Mouse (Mus musculus): ENCODE results near the gene Cd59b. TPM values are rescaled to one million over a fixed set of nuclear protein-coding genes. Genes with fewer than 3 reads are reported as not detected.

The Cd59b gene
- 4.6 and 4.7 TPM in 2 replicates for polyA plus RNA-seq (2012; rRNA removed)

DNA sequence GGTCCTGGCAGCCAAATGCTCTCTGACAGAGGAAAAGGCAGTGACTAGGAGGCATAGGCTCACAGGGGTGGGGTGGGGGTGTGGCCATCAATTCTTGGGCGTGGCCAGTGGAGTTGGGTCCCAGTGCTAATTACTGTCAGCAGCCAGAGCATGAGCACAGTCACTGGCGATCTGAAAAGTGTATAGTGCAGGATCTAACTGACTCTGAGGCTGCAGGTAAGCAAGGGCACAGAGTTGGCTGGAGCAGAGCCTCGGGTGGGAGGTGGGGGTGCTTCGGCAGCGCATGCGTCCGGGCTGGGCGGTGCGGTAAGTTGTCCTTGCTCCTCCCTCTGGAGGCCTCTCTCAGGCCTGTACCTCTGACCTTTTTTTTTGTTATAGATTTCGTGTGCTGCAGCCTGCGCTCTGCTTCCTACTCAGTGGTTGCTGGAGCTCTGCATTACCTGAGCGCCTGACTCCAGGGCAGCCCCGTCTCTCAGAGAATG is at the start of gene Cd59b:
TSS of gene Cd59b (plus strand) at position 146 of the 482 bp plus-strand sequence.

DNA sequence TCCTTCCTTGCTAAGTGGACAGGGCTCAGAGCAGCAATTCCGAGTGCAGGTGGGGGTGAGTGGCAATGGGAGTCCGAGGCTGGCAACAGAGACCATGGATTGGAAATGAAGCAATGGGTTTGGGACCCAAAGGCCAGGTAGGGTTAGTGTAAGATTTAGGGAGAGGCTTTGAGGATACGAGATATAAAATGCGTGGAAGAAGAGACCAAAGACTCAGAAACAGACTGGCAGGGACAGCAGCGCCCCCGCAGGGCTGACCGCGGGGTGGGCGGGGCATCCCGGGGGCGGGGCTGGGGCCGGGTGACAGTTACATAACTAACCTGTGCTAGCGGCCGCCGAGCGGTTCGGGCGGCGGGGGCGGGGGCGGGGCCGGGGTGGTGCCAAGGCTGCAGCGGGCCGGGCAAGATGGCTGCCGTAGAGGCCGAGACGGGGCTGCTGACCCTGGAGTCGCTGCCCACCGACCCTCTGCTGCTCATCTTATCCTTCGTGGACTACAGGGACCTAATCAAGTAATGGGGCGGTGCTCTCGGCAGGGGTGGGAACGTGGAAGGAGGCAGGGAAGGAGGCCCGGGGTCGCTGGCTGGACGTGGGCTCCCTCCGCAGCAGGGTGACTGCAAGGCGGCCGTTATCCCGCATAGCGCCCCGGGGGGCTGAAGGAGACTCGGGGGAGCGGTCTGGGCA is 42.1 kb upstream of the Cd59b start, which contains the start of gene Fbxo3:
TSS of gene Fbxo3 (plus strand) at position 264 of the 681 bp plus-strand sequence.

DNA sequence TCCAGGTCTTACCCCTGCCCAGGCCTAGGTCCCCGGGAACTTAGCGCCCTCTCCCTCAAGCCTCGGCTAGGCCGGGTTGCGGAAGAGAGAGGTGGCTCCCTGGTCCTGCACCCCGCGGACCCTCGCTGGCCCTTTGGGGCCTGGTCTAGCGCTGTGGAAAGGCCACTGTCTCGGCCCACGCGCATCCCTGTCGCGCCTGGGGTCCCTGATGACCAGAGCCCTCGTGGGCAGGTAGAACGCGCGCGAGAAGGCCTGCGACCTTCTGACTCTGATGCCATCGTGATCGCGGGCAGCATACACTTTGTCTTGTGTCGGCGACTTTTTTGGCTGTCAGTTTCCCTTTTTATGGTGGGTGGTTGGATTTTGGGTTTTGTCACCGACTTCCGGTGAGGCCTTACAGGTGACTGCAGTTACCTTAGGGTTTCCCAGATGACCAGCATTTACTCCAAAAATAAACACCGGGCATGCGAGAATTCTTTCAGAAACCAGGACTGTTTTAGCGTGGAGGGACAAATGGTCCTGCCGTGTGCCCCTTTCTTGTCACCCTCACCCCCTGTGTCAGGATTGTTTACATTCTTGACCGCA is 41.4 kb upstream of the Cd59b start, which contains the start of gene 4931422A03Rik:
TSS of gene 4931422A03Rik (minus strand) at position 223 of the 585 bp plus-strand sequence.

DNA sequence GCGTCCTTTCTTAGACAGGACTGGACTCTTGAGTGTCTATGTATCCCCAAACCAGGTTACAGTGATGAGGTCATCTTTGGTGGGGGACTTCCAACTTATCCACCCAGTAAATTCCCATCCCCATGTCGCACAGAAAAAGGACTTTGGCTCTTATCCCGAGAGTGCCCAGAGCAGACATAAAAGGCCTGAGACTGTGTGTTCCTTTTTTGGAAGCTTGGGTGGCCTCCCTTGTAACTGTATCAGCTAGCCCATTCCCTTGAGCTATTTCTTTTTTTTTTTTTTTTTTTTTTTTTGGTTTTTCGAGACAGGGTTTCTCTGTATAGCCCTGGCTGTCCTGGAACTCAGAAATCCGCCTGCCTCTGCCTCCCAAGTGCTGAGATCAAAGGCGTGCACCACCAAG is 4.1 kb upstream of the Cd59b start, which contains the start of gene Gm10912:
TSS of gene Gm10912 (plus strand) at position 301 of the 400 bp plus-strand sequence.

DNA sequence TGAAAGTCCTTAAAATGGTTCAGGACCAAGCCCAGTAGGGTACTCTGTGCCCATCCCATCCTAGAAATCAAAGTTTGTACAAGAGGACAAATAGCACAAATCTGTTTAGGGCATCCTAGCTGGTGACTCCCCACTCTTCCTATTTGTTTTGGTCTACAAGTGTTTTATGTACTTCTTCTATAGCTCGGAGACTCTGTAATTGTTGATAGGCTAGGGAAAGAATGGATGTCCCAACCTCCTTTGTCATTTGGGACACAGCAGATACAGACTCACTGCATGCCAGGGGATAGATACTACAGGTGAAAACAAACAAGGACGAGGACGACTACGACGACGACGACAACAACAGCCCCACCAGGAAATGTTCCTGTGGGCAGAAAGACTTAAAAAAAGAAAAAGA is 1.2 kb upstream of the Cd59b start, which contains the start of gene Gm10799:
TSS of gene Gm10799 (minus strand) at position 101 of the 400 bp plus-strand sequence.

DNA sequence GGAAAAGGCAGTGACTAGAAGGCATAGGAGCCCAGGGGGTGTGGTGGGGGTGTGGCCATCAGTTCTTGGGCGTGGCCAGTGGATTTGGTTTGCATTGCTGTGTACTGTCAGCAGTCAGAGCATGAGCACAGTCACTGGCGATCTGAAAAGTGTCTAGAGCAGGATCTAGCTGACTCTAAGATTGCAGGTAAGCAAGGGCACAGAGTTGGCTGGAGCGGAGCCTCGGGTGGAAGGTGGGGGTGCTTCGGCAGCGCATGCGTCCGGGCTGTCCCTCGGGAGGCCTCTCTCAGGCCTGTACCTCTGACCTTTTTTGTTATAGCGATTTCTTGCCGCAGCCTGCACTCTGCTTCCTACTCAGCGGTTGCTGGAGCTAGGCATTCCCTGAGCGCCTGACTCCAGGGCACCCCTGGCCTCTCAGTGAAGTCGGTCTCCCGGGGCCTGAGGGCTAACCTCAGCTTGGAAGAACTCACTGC is 26.1 kb downstream of the Cd59b start, which contains the start of gene Cd59a:
TSS of gene Cd59a (plus strand) at position 61 of the 473 bp plus-strand sequence.

DNA sequence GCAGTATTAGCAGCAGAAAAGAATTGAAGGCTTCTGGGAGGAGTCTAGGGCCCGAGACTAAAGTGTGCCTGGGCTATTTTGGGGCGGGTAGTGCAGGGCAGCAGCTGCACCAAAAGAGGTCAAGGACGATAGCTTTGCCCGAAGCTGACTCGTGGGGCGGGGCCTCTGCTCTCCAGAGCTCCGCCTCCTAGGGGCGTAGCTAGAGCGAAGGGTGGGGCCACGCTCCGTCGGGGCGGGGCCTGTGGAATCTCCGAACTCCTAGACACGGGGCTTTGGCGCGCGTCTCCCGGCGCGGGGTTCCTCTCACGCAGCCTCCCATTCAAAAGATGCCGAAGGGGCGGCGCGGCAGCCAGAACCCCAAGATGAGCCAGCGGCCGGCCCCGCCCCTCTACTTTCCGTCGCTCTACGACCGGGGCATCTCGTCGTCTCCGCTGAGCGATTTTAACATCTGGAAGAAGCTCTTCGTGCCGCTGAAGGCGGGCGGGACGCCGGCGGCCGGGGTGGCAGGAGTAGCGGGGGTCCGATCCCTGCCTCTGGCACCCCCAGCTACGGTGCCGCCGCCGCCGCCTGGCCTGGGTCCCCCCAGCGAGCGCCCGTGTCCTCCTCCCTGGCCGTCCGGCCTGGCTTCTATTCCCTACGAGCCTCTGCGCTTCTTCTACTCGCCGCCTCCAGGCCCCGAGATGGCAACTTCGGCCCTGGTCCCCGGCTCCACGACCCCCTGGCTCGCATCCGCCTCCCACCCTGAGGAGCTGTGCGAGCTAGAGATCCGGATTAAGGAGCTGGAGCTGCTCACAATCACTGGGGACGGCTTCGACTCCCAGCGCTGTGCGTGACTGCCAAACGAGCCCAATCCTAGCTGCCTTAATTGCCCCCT is 53.1 kb downstream of the Cd59b start, which contains the start of gene A930018P22Rik:
TSS of gene A930018P22Rik (plus strand) at position 265 of the 874 bp plus-strand sequence.

Other genes starting within 250 kb of the Cd59b start
- gene Lmo2, start 111.9 kb upstream of the Cd59b start, polyA plus RNA-seq (2012; rRNA removed), result 72.3 and 76.6 TPM in 2 replicates
- 29.6 and 30.0 TPM in 2 replicates for gene Fbxo3, start 42.1 kb upstream of the Cd59b start, polyA plus RNA-seq (2012; rRNA removed)
- 0.16 TPM in 1 of 2 replicates, not detected in the other for gene 4931422A03Rik, start 41.5 kb upstream of the Cd59b start, polyA plus RNA-seq (2012; rRNA removed)
- 0.04 and 0.07 TPM in 2 replicates for gene Gm10912, start 4.0 kb upstream of the Cd59b start, polyA plus RNA-seq (2012; rRNA removed)
- gene Gm10799, start 1.3 kb upstream of the Cd59b start, polyA plus RNA-seq (2012; rRNA removed), result not detected in 2 replicates
- gene Cd59a, start 26.0 kb downstream of the Cd59b start, polyA plus RNA-seq (2012; rRNA removed), result 39.7 and 40.0 TPM in 2 replicates
- 0.08 and 0.11 TPM in 2 replicates for gene A930018P22Rik, start 52.9 kb downstream of the Cd59b start, polyA plus RNA-seq (2012; rRNA removed)

Data from liver, embryonic 18 days (tissue).